Mouse (Mus musculus) cerebellum, adult 11-12 months (tissue): ENCODE data around the gene Spaca4.

Experiments used
- DNase-seq: peaks from one replicate; pipeline ENCODE4 v3.0.0; 2022

Spaca4 gene

GRCm38 (mm10) chr7:45711316-45712021 is 14.1 kb downstream of the Spaca4 start:
- DNase-seq = peak; percentile 55

GRCm38 (mm10) chr7:45710477-45711191 is 15.0 kb downstream of the Spaca4 start:
- peak; percentile 70 for DNase-seq

GRCm38 (mm10) chr7:45709677-45710355 is 15.8 kb downstream of the Spaca4 start:
- peak; percentile 63 for DNase-seq

- DNase-seq = peak; percentile 63
Measured at GRCm38 (mm10) chr7:45709036-45709435, 16.6 kb downstream of the Spaca4 start.

GRCm38 (mm10) chr7:45708221-45708761 is 17.3 kb downstream of the Spaca4 start:
- peak; percentile 74 for DNase-seq

GRCm38 (mm10) chr7:45707375-45707967 is 18.1 kb downstream of the Spaca4 start:
- peak; percentile 98 for DNase-seq

- DNase-seq = peak; percentile 94
Measured at GRCm38 (mm10) chr7:45706721-45707241, 18.8 kb downstream of the Spaca4 start.

- peak; percentile 94 for DNase-seq
Measured at GRCm38 (mm10) chr7:45705873-45706281, 19.7 kb downstream of the Spaca4 start.

GRCm38 (mm10) chr7:45705443-45705864 is 20.2 kb downstream of the Spaca4 start:
- DNase-seq = no peak

GRCm38 (mm10) chr7:45704730-45705442 is 20.7 kb downstream of the Spaca4 start, which contains the start of gene Dbp:
TSS of gene Dbp (plus strand) at chr7:45705088.
- DNase-seq = peak; percentile 100

- DNase-seq = peak; percentile 93
Measured at GRCm38 (mm10) chr7:45704046-45704559, 21.5 kb downstream of the Spaca4 start.

- DNase-seq = peak; percentile 85
Measured at GRCm38 (mm10) chr7:45703521-45704033, 22.0 kb downstream of the Spaca4 start.

GRCm38 (mm10) chr7:45702809-45703520 is 22.6 kb downstream of the Spaca4 start:
- peak; percentile 72 for DNase-seq

GRCm38 (mm10) chr7:45702316-45702715 is 23.3 kb downstream of the Spaca4 start:
- peak; percentile 64 for DNase-seq

GRCm38 (mm10) chr7:45701607-45702006 is 24.0 kb downstream of the Spaca4 start:
- DNase-seq = peak; percentile 72

- DNase-seq = peak; percentile 71
Measured at GRCm38 (mm10) chr7:45701072-45701471, 24.5 kb downstream of the Spaca4 start.

- peak; percentile 86 for DNase-seq
Measured at GRCm38 (mm10) chr7:45700301-45701015, 25.2 kb downstream of the Spaca4 start.

GRCm38 (mm10) chr7:45699523-45700141 is 26.0 kb downstream of the Spaca4 start, which contains the start of gene Car11:
TSS of gene Car11 (plus strand) at chr7:45699843.
- DNase-seq = peak; percentile 74

GRCm38 (mm10) chr7:45697894-45698293 is 27.7 kb downstream of the Spaca4 start:
- no peak for DNase-seq
